Mouse (Mus musculus) heart, adult 2 months (tissue): Measurements from ENCODE around the gene Samd4b. TPM values are rescaled to one million over a fixed set of nuclear protein-coding genes. Genes with fewer than 3 reads are reported as not detected.

Experiments used
- DNase-seq, 2 experiments: peaks; one replicate each; pipeline ENCODE4 v3.0.0; 2021
- H3K27ac ChIP-seq: fragments of 200-600 bp; 2 replicates; pipeline ENCODE4 v1.8.1; 2022
- H3K27me3 ChIP-seq: fragments of 200-500 bp; 2 replicates; pipeline ENCODE4 v1.6.1; 2012; ENCODE audit warnings: mild to moderate bottlenecking, low read length, inconsistent platforms, mixed read lengths; ENCODE audit not compliant: control insufficient read depth, insufficient read depth
- H3K36me3 ChIP-seq: fragments of 200-500 bp; 2 replicates; pipeline ENCODE4 v1.6.1; 2012; ENCODE audit warnings: low read length, inconsistent platforms; ENCODE audit not compliant: control insufficient read depth, insufficient read depth
- H3K4me1 ChIP-seq: fragments of 200-500 bp; 2 replicates; pipeline ENCODE4 v1.6.1; 2011; ENCODE audit warnings: low read length; ENCODE audit not compliant: control insufficient read depth, insufficient read depth
- H3K4me3 ChIP-seq: fragments of 200-600 bp; 2 replicates; pipeline ENCODE4 v1.8.1; 2022
- H3K79me2 ChIP-seq: fragments of 200-500 bp; replicated peaks from 2 replicates; pipeline ENCODE4 v1.6.1; 2012; ENCODE audit warnings: mild to moderate bottlenecking, inconsistent platforms, low read length, moderate library complexity, mixed read lengths; ENCODE audit not compliant: control insufficient read depth, insufficient read depth
- H3K9ac ChIP-seq: fragments of 200-500 bp; 2 replicates; pipeline ENCODE4 v1.6.1; 2012; ENCODE audit warnings: low read depth, mild to moderate bottlenecking, control low read depth, inconsistent platforms, low read length, mixed read lengths
- CTCF ChIP-seq: fragments of 200-600 bp; IDR thresholded peaks from 2 replicates; pipeline ENCODE4 v1.8.1; 2022; ENCODE audit warnings: antibody characterized with exemption, mild to moderate bottlenecking, moderate library complexity
- EP300 ChIP-seq: fragments of 200-500 bp; IDR thresholded peaks from 2 replicates; pipeline ENCODE4 v1.6.1; 2011; ENCODE audit warnings: low read depth, low read length, control low read depth; ENCODE audit not compliant: insufficient read depth
- POLR2A ChIP-seq: fragments of 200-500 bp; IDR thresholded peaks from 2 replicates; pipeline ENCODE4 v1.6.1; 2011; ENCODE audit warnings: mild to moderate bottlenecking, low read depth, low read length, control low read depth; ENCODE audit not compliant: insufficient read depth
- WGBS: fragments of 180-500 bp; shearing (Covaris S2); methylation state at CpG from one replicate; pipeline ENCODE4 v1.1.7; 2018; 5-methylcytosine and 5-hydroxymethylcytosine counted together
- intact Hi-C: fragments of 180-260 bp; cut with DNase I; formaldehyde crosslinking; loops from one replicate; pipeline ENCODE4 v1.15.1; 2025
- polyA plus RNA-seq: library from polyadenylated mRNA; depleted of rRNA; stranded (reverse); fragments of >200 nt; gene quantifications from 2 replicates; pipeline ENCODE4 v1.2.3, GENCODE M21; 2012
- total RNA-seq, 2 experiments: library from RNA; stranded (reverse); gene quantifications; 2 replicates each; pipeline ENCODE4 v1.2.3; 2021

Samd4b gene
- total and polyA plus RNA-seq, 3 experiments, result 21.9 to 46.1 (median 22.4) TPM

- under 1% methylated on average over 53 of the region's 53 CpGs for WGBS
- TF ChIP-seq EP300 (0 out of 2 replicates have a peak, but pooled peaks have one; percentile 29), CTCF (no peak), POLR2A (peak; percentile 100)
- Histone ChIP-seq H3K27ac (peak overlapping the region; percentile 93), H3K4me3 (peak overlapping the region; percentile 88), H3K27me3 (no peaks in the 10 kb centered on the region), H3K4me1 (peaks cover 21% of the 10 kb centered on the region), H3K9ac (peak overlapping the region; percentile 97), H3K79me2 (no peaks in the 10 kb centered on the region; the same call in 1 of the 2 replicates), H3K36me3 (peaks cover 5% of the 10 kb centered on the region; the same call in 1 of the 2 replicates)
- intact Hi-C loops, result no loop called here
- DNase-seq, result peak; percentile 98
Observed at GRCm38 (mm10) chr7:28378769-28379651, 218.9 kb downstream of the Samd4b start.

- no peaks in the 10 kb centered on the region; the same call in 1 of the 2 replicates for H3K79me2 ChIP-seq
- peak overlapping the region; percentile 97 for H3K9ac ChIP-seq
- peaks cover 5% of the 10 kb centered on the region; the same call in 1 of the 2 replicates for H3K36me3 ChIP-seq
- no peaks in the 10 kb centered on the region for H3K27me3 ChIP-seq
- peaks cover 16% of the 10 kb centered on the region for H3K4me1 ChIP-seq
- WGBS, result 1% methylated on average over 32 of the region's 32 CpGs
- peak overlapping the region; percentile 88 for H3K4me3 ChIP-seq
- H3K27ac ChIP-seq, result peak overlapping the region; percentile 93
- peak; percentile 82 for DNase-seq
- intact Hi-C loops, result no loop called here
- TF ChIP-seq EP300 (0 out of 2 replicates have a peak, but pooled peaks have one; percentile 2), POLR2A (peak; percentile 44), CTCF (no peak)
Observed at GRCm38 (mm10) chr7:28378066-28378690, 219.8 kb downstream of the Samd4b start.

GRCm38 (mm10) chr7:28377190-28378065 lies 220.5 kb downstream of the Samd4b start:
- 12% methylated on average over 18 of the region's 18 CpGs for WGBS
- H3K9ac ChIP-seq, result peak overlapping the region; percentile 97
- TF ChIP-seq POLR2A, result no peak
- no peak for TF ChIP-seq EP300
- TF ChIP-seq CTCF, result no peak

GRCm38 (mm10) chr7:28376011-28376771 lies 221.8 kb downstream of the Samd4b start:
- H3K27me3 ChIP-seq, result no peaks in the 10 kb centered on the region
- H3K4me3 ChIP-seq, result peak overlapping the region; percentile 88
- intact Hi-C loops, result no loop called here
- peaks cover 5% of the 10 kb centered on the region; the same call in 1 of the 2 replicates for H3K36me3 ChIP-seq
- peak overlapping the region; percentile 71 for H3K9ac ChIP-seq
- WGBS, result 2% methylated on average over 30 of the region's 30 CpGs
- peak; percentile 88 to 91 for DNase-seq
- H3K79me2 ChIP-seq, result no peaks in the 10 kb centered on the region; the same call in 1 of the 2 replicates
- H3K27ac ChIP-seq, result peak overlapping the region; percentile 93
- peaks cover 7% of the 10 kb centered on the region for H3K4me1 ChIP-seq
- peak; percentile 88 for TF ChIP-seq POLR2A
- TF ChIP-seq EP300, result peak; percentile 100
- no peak for TF ChIP-seq CTCF

More at GRCm38 (mm10) chr7:28377190-28378065, 220.5 kb downstream of the Samd4b start:
- DNase-seq, result peak; percentile 58 to 75
- Histone ChIP-seq H3K4me1 (peaks cover 9% of the 10 kb centered on the region), H3K4me3 (peak overlapping the region; percentile 88), H3K27ac (peak overlapping the region; percentile 93), H3K27me3 (no peaks in the 10 kb centered on the region), H3K36me3 (peaks cover 5% of the 10 kb centered on the region; the same call in 1 of the 2 replicates), H3K79me2 (no peaks in the 10 kb centered on the region; the same call in 1 of the 2 replicates)
- intact Hi-C loops, result no loop called here
